Mouse (Mus musculus): ENCODE data around the gene Serpini2.
"Not testable (repeated sequence)": the region's sequence is repeated elsewhere in the genome, so short reads cannot be mapped to it uniquely, and the experiment has no call there.

The Serpini2 gene

DNA sequence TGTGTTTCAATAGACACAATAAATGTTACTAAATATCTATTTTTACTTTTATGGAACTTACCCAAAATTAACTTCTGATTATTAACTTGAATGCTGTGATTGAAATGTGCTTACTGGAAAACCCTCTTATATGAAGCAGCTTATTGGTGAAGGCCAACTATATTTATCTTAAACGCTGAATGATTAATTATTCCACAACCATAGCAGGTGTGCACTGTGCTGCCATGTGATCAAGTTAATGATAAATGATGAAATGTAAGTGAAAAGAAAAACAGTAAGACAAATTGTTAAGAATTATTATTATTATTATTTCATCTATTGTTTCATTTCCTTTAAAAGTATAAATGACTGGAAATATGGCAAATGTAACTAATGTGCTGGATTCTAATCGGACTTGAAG, at the start of gene Serpini2:
Serpini2 (minus strand) TSS at position 101 of the 400 bp plus-strand sequence.
- no peak for DNase-seq

DNA sequence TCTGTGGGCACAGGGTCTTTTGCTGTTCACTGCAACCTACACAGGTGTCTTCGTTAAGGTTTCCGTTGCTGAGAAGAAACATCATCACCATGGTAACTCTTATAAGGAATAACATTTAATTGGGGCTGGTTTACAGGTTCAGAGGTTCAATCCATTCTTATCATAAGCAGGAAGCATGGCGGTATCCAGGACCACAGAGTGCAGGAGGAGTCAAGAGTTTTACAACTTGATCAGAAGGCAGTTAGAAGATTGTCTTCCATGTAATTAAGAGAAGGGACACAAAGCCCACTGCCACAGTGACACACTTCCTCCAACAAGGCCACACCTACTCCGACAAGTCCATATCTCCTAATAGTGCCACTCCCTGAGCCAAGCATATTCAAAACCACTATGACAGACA, 39.0 kb upstream of the Serpini2 start:
- no peak for DNase-seq

DNA sequence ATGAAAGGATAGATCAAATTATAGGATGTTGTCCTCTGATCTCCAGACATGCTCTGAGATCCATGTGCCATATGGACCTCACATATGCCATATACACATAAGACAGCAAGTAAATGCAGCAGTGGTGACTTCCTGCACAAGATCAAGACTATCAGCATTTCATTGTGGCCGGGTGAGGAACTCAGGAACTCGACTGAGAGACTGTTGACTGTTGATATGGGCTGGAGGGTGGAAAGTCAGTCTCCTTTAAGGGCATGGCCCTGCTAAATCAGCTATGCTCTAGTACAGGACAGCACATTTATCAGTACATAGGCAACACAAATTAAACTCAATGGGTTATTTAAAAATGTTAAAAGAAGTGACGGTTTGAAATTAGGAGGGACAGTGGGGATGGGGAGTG, 38.4 kb upstream of the Serpini2 start:
- no peak for DNase-seq

DNA sequence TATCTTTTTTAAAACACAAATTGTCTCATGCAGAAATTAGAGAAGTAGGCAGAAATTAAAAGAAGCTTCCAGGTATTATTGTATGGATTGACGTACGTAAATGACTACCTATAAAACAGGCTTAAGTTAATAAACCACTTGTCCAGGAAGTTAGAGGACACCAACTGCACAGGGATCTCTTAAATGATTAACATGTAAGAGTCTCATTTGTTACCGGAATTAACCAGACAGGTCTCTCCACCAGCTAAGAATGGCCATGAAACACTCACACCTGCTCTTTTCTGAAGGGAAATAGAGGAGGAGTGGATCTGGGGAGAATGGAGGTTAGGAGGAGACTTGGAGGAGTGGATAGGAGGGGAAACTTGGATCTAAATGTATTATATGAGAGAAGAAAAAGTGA, 35.7 kb upstream of the Serpini2 start:
- DNase-seq, result no peak

DNA sequence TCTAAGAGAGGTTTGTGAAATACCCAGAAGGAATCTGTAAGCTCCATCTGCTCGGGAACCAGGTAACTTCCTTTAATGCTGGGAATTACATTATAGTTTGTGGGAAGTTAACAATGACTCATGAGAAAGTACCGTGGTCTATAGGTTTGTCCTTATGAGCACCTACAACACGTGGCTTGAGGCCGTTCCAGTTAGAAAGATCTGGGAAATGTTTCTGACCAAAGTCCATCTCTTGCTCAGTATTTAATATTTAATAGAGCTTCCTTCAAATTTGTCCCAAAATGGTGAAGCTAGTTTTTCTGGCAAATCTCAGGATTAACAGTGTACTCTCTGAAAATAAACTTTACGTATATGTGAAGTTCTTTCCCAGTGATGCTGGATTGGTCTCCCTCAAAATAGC, 34.7 kb upstream of the Serpini2 start:
- DNase-seq, result no peak

DNA sequence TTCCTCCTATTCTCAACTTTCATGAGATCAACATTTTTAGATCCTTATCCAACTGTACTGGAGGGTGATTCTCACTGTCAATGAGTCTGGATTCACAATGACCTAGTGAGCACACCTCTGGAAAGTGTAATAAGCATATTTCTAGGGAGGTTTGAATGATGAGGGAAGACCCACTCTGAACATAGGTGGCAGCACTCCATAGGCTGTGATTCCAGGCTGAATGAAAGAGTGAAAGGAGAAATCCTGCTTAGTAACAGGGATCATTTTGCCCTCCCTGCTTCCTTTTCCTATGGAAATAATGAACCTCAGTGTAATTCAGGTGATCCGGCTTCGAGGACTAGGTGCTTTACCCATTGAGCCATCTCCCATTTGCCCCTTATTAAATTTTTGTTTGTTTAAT, 31.2 kb upstream of the Serpini2 start:
- DNase-seq, result no peak

- not testable (repeated sequence) for DNase-seq
Measured at GRCm38 (mm10) chr3:75299464-75299863, 29.6 kb upstream of the Serpini2 start.

DNA sequence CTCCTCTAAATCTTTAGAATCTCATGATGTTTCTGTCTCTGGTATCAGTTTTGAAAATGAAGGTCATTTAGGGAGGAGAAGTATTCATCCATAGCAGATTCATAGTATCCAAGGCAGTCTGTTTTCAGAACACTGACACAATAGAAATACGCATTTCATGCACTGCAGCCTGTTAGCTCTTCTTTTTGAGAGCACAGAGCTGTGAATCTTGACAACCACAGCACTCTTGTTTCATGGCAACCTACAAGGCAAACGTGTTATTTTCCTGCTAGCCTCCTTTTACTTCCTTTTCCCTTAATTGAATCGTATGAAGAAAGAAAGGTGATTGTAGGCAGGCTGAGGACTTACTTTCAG, 27.9 kb upstream of the Serpini2 start:
- no peak for DNase-seq

DNA sequence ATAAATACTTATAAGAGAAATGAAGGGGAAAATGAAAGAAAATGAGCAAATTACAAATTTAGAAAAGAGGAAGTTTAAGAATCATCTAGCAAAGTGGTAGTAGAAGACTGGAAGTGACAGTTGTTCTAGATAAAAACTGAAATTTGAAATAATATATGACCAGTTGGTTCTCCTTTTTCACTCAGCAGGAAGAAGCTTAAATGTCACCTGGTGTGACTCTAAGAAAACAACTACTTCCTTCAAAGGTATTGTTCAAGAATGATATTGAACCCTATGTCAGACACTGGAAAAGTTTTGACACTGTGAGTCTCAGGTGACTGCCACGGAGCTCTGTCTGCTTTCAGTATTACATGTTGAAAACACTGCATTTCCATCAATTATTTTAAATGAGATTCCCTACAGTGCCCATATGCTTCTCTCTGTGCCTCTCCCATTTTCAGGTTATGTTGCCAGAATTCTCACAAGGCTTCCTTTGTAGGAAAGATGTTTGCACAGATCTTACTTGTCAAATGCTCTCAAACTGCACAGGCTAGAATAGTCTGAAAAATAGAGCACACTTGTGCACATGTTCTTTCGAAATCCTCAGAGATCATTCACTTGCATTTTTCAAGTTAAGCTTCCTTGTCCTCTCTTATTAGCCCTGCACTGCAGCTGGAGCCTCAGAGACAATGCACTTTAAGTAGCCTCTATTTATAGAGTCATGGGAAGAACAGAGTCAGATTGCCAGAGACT, 27.3 kb upstream of the Serpini2 start:
- no peak for DNase-seq

DNA sequence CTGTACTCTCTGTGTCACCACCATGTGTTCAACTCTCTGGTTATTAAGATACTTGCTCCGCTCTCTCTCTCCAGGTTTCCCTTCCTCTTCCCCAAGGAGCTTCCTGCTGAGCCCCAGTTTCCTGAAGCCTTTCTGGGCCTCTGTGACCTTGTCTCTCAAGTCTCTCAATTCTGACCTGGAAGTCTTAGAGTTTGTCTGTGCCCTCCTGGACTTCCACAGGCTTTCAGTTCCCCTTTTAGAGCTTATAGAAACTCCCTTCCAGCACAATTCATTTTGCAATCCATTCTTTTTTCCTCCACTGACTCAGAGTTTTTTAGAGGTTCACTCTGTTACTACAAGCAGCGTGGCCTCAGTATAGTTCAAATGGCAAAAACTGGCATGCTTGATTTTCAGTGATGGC, 23.4 kb upstream of the Serpini2 start:
- peak; percentile 17 for DNase-seq

DNA sequence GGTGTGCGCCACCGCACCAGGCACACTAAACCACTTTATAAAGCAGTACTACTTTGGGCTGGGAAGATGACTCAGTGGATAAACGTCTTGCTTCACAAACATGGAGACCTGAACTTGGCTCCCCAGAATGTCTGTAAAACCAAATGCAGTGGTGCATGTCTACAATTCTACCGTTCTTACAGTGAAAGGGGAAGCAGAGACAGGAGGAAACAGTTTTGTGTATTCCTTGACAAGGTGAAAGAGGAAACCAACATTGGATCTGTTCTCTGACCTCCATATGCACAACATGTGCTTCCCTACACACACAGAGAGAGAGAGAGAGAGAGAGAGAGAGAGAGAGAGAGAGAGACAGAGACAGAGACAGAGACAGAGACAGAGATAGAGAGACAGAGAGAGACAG, 7.6 kb upstream of the Serpini2 start:
- no peak for DNase-seq

DNA sequence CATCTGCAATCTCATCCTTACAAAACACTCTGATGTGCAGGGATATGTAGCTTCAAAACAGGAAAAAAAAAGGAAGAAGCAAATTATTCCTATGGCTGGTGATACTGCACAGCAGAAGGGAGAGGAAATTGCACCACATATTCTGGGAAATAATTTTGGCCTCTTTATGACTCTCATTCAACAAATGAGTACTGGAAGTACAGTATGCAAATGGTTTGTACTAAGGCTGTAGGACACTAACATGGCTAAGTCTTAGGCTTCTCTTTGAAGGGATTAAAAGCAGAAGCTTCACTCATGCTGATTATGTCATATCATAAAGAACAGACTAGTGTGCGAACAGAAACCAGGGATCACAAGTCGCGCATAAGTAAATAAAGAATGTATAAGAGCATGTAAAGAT, 6.6 kb upstream of the Serpini2 start:
- no peak for DNase-seq

DNA sequence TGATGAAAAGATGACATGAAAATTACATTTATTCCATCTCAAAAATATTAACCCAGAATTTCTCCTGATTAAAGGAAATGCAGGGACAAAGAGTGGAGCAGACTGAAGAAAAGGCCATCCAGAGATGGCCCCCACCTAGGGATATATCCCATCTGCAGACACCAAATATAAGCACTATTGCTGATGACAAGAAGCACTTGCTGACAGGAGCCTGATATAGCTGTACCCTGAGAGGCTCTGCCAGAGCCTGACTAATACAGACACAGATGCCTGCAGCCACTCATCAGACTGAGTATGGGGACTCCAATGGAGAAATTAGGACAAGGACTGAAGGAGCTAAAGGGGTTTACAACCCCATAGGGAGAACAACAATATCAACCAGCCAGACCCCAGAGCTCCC, 5.2 kb upstream of the Serpini2 start:
- DNase-seq, result no peak

- no peak for DNase-seq
Measured at GRCm38 (mm10) chr3:75259356-75259755, 10.5 kb downstream of the Serpini2 start.

GRCm38 (mm10) chr3:75219694-75220093, 50.2 kb downstream of the Serpini2 start:
- no peak for DNase-seq

DNA sequence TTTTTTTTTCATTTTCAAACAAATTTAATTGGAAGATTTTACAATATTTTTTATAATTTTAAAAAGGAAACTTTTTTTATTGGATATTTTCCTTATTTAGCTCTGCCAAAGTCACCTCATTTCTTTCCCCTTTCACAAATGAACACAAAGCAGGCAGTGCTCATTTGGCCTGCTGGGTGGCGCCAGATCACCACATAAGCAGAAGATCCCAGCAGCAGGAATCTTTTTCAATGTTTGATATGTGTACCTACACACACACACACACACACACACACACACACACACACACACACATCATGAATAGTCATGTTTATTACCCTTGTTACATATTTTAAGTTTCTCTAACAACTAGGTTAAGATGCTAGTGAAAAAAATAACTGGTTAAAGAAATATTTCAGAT, 50.7 kb downstream of the Serpini2 start:
- DNase-seq, result peak; percentile 46

DNA sequence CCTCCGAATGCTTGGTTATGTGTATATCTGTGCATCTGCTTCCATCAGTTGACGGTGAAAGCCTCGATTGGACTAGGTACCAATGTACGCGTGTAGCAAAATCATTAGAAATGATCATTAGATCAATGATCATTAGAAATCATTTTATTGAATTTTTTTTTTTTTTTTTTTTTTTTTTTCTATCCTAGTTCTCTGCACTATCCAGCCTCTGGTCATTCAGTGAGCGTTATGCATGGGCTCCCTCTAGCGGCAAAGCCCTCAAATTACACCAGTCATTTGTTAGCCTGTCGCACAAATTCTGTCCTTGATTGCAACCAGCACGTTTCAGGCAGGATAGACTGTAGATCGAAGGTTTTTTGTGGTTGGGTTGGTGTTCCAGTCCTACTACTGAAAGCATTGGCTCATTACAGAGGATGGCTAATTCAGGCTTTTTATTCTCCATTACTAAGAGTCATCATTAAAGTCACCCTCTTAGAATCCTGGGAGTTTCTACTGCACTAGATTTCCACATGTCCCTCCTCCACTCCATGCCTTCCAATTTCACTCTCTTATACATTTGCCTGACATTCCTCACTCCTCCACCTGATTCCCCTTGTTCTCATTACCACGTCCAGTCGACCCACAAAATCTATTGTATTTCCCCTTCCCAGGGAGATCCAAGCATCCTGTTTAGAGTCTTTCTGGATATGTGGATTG, 66.9 kb downstream of the Serpini2 start:
- DNase-seq, result peak; percentile 34
